Mouse (Mus musculus) brown adipose tissue, adult 24 weeks (tissue): ENCODE measurements around the gene Tbc1d24. TPM values are rescaled to one million over a fixed set of nuclear protein-coding genes. Genes with fewer than 3 reads are reported as not detected.
"Not testable (repeated sequence)": the region's sequence is repeated elsewhere in the genome, so short reads cannot be mapped to it uniquely, and the experiment has no call there.

Experiments used
- H3K27ac ChIP-seq: fragments of 200-500 bp; replicated peaks from 2 replicates; pipeline ENCODE4 v1.5.1; 2012; ENCODE audit warnings: low read depth, mild to moderate bottlenecking, low read length
- H3K4me1 ChIP-seq: fragments of 200-500 bp; 2 replicates; pipeline ENCODE4 v1.6.1; 2012; ENCODE audit warnings: low read length, mixed read lengths; ENCODE audit not compliant: control insufficient read depth, insufficient read depth, insufficient read length
- H3K4me3 ChIP-seq: fragments of 200-500 bp; 2 replicates; pipeline ENCODE4 v1.5.1; 2012; ENCODE audit warnings: low read depth, mild to moderate bottlenecking, low read length, moderate library complexity; ENCODE audit not compliant: insufficient read depth
- polyA plus RNA-seq: library from polyadenylated mRNA; stranded (reverse); fragments of >200 nt; gene quantifications from 2 replicates; pipeline ENCODE4 v1.2.4, GENCODE M21; 2012; ENCODE audit not compliant: missing spikeins, insufficient read depth, insufficient read length

The Tbc1d24 gene
- polyA plus RNA-seq, 1 experiment, result 7.0 TPM

DNA sequence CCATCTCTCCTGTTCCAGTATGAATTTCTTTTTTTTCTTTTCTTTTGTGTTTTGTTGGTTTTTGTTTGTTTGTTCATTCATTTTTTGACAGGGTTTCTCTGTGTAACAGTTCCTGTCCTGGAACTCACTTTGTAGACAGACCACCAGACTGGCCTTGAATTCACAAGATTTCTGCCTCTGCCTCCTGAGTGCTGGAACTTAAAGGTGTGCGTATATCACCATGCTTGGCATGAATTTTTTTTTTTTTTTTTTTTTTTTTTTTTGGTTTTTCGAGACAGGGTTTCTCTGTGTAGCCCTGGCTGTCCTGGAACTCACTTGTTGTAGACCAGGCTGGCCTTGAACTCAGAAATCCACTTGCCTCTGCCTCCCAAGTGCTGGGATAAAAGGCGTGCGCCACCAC, 76.1 kb downstream of the Tbc1d24 start:
- not testable (repeated sequence) for H3K4me3 ChIP-seq
- Histone ChIP-seq H3K27ac (peak overlapping the region; percentile 81; the same call in 1 of the 2 replicates), H3K4me1 (peaks cover 11% of the 10 kb centered on the region)

DNA sequence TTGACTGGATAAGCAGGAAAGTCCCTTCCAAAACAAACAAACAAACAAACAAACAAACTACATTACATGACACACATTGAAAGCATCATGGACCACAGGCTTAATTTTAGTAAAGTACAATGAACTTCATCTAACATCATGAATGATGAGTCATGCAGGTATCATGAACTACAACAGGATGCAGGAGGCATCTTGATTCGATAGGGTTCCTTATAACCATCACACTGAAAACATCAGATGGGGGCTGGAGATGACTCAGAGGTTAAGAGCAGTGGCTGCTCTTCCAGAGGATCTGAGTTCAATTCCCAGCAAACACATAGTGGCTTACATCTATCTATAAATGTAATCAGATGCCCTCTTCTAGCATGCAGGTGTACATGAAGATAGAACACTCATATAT, 77.8 kb downstream of the Tbc1d24 start:
- Histone ChIP-seq H3K4me1 (peaks cover 11% of the 10 kb centered on the region), H3K4me3 (no peak overlapping the region), H3K27ac (no peak overlapping the region)

DNA sequence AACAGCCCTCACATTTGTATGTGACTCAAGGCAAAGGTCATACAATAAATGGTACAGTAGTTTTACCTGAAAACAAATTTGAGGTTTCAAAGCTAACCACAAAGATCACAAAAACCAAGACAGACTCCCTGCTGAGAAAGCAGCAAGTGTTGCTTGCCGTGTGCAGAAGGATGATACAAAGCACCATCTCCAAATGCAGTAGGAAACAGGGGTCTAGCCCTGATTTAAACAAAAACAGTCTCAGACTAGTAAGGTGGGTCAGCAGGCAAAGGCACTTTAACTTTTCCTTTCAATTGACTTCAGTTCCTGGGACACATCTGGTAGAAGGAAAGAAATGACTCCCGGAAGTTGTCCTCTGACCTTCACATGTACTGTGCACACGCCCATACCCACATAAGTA, 78.6 kb downstream of the Tbc1d24 start:
- Histone ChIP-seq H3K27ac (no peak overlapping the region; the same call in 1 of the 2 replicates), H3K4me1 (peaks cover 11% of the 10 kb centered on the region), H3K4me3 (no peak overlapping the region)

Other genes with a start within 250 kb of the Tbc1d24 start
- gene Prss30, start 225.0 kb downstream of the Tbc1d24 start, polyA plus RNA-seq, result not detected in 2 replicates
- not detected in 2 replicates for gene Prss22, start 207.5 kb downstream of the Tbc1d24 start, polyA plus RNA-seq
- 1.7 and 3.0 TPM in 2 replicates for gene Prss27, start 167.4 kb downstream of the Tbc1d24 start, polyA plus RNA-seq
- 7.9 and 8.3 TPM in 2 replicates for gene Kctd5, start 132.1 kb downstream of the Tbc1d24 start, polyA plus RNA-seq
- 23.9 and 24.3 TPM in 2 replicates for gene Pdpk1, start 54.6 kb downstream of the Tbc1d24 start, polyA plus RNA-seq
- 13.4 and 16.2 TPM in 2 replicates for gene Amdhd2, start 41.8 kb downstream of the Tbc1d24 start, polyA plus RNA-seq
- gene Atp6v0c, start 35.9 kb downstream of the Tbc1d24 start, polyA plus RNA-seq, result 241 and 250 TPM in 2 replicates
- gene Ntn3, start 4.0 kb upstream of the Tbc1d24 start, polyA plus RNA-seq, result 0.52 and 1.6 TPM in 2 replicates
- gene Tedc2, start 15.3 kb upstream of the Tbc1d24 start, polyA plus RNA-seq, result 2.2 and 4.2 TPM in 2 replicates
- gene Ccnf, start 45.9 kb upstream of the Tbc1d24 start, polyA plus RNA-seq, result 0.79 TPM in 1 of 2 replicates, not detected in the other
- gene Abca17, start 145.5 kb upstream of the Tbc1d24 start, polyA plus RNA-seq, result not detected in 2 replicates
- 6.7 and 8.3 TPM in 2 replicates for gene Abca3, start 146.4 kb upstream of the Tbc1d24 start, polyA plus RNA-seq
- gene Rnps1, start 209.0 kb upstream of the Tbc1d24 start, polyA plus RNA-seq, result 44.3 and 47.2 TPM in 2 replicates
- gene Eci1, start 221.1 kb upstream of the Tbc1d24 start, polyA plus RNA-seq, result 1,121 and 1,239 TPM in 2 replicates
- gene Dnase1l2, start 237.5 kb upstream of the Tbc1d24 start, polyA plus RNA-seq, result not detected in 2 replicates